Mouse (Mus musculus) hindbrain, embryonic 14.5 days (tissue): ENCODE measurements around the gene Adam10. TPM values are rescaled to one million over a fixed set of nuclear protein-coding genes. Genes with fewer than 3 reads are reported as not detected.

ENCODE experiments used
- ATAC-seq: fragments of 200-750 bp; cut with Nextera tagmentation; 2 replicates; pipeline ENCODE4 v1.8.0; 2017; ENCODE audit warnings: moderate number of reproducible peaks, mild to moderate bottlenecking, moderate TSS enrichment, moderate library complexity; ENCODE audit not compliant: low FRiP score
- DNase-seq: peaks from one replicate; pipeline ENCODE4 v3.0.0-alpha.2; 2015; ENCODE audit warnings: low spot score
- H3K27ac ChIP-seq: fragments of 300-500 bp; sonication (generic); 2 replicates; pipeline ENCODE4 v1.5.1; 2014; ENCODE audit warnings: mild to moderate bottlenecking, moderate library complexity
- H3K27me3 ChIP-seq: fragments of 300-500 bp; sonication (generic); 2 replicates; pipeline ENCODE4 v1.6.1; 2014; ENCODE audit warnings: mild to moderate bottlenecking, low read length, mixed read lengths; ENCODE audit not compliant: control insufficient read depth, insufficient read depth
- H3K36me3 ChIP-seq: fragments of 300-500 bp; sonication (generic); replicated peaks from 2 replicates; pipeline ENCODE4 v1.6.1; 2014; ENCODE audit not compliant: control insufficient read depth, insufficient read depth
- H3K4me1 ChIP-seq: fragments of 300-500 bp; sonication (generic); replicated peaks from 2 replicates; pipeline ENCODE4 v1.6.1; 2014; ENCODE audit warnings: antibody characterized with exemption, low read length, mixed read lengths; ENCODE audit not compliant: control insufficient read depth, insufficient read depth
- H3K4me2 ChIP-seq: fragments of 300-500 bp; sonication (generic); replicated peaks from 2 replicates; pipeline ENCODE4 v1.6.1; 2014; ENCODE audit warnings: mild to moderate bottlenecking, moderate library complexity
- H3K4me3 ChIP-seq: fragments of 300-500 bp; sonication (generic); replicated peaks from 2 replicates; pipeline ENCODE4 v1.5.1; 2014; ENCODE audit warnings: mild to moderate bottlenecking, low read length
- H3K9ac ChIP-seq: fragments of 300-500 bp; sonication (generic); 2 replicates; pipeline ENCODE4 v1.6.1; 2014
- H3K9me3 ChIP-seq: fragments of 300-500 bp; sonication (generic); 2 replicates; pipeline ENCODE4 v1.6.1; 2016; ENCODE audit warnings: low read length; ENCODE audit not compliant: control insufficient read depth
- WGBS: fragments of 180-500 bp; shearing (Covaris S2); extraction: QIAGEN DNeasy Blood & Tissue Kit; methylation state at CpG from one replicate; pipeline ENCODE4 v1.1.7; 2014; 5-methylcytosine and 5-hydroxymethylcytosine counted together
- polyA plus RNA-seq: library from polyadenylated mRNA; unstranded; fragments of >200 nt; fragmentation: Nextera tagmentation; extraction: Ambion mirVana; gene quantifications from 2 replicates; pipeline ENCODE4 v1.2.1, GENCODE M21; 2014

Gene Adam10
- polyA plus RNA-seq, 1 experiment from 2014 or later = 56.2 TPM

GRCm38 (mm10) chr9:70670381-70670780 lies 8.4 kb upstream of the Adam10 start:
- H3K27me3 ChIP-seq = no peaks in the 10 kb centered on the region
- no peak for ATAC-seq
- no peaks in the 10 kb centered on the region for H3K4me1 ChIP-seq
- no peak for DNase-seq
- H3K36me3 ChIP-seq = no peaks in the 10 kb centered on the region
- H3K4me3 ChIP-seq = no peak overlapping the region
- no peak overlapping the region for H3K27ac ChIP-seq
- WGBS = 92% methylated on average over 6 of the region's 6 CpGs
- no peak overlapping the region for H3K4me2 ChIP-seq
- no peaks in the 10 kb centered on the region for H3K9me3 ChIP-seq
- no peak overlapping the region for H3K9ac ChIP-seq

GRCm38 (mm10) chr9:70671278-70671677 lies 7.5 kb upstream of the Adam10 start:
- WGBS = 74% methylated on average over 6 of the region's 6 CpGs
- ATAC-seq (no peak), DNase-seq (no peak)
- H3K9ac ChIP-seq = no peak overlapping the region
- no peaks in the 10 kb centered on the region for H3K36me3 ChIP-seq
- H3K9me3 ChIP-seq = no peaks in the 10 kb centered on the region
- H3K27me3 ChIP-seq = no peaks in the 10 kb centered on the region
- H3K27ac ChIP-seq = no peak overlapping the region
- no peak overlapping the region for H3K4me3 ChIP-seq
- no peak overlapping the region for H3K4me2 ChIP-seq
- H3K4me1 ChIP-seq = no peaks in the 10 kb centered on the region

- DNase-seq = no peak
- Histone ChIP-seq H3K9me3 (no peaks in the 10 kb centered on the region), H3K27me3 (no peaks in the 10 kb centered on the region), H3K4me3 (no peak overlapping the region), H3K9ac (no peak overlapping the region), H3K27ac (no peak overlapping the region), H3K4me2 (no peak overlapping the region), H3K4me1 (no peaks in the 10 kb centered on the region), H3K36me3 (no peaks in the 10 kb centered on the region)
- WGBS = 55% methylated on average over 10 of the region's 10 CpGs
- ATAC-seq = no peak
Observed at GRCm38 (mm10) chr9:70671772-70672579, 6.8 kb upstream of the Adam10 start.

- no peak overlapping the region for H3K4me3 ChIP-seq
- H3K4me2 ChIP-seq = no peak overlapping the region
- ATAC-seq (no peak), DNase-seq (no peak)
- H3K4me1 ChIP-seq = no peaks in the 10 kb centered on the region
- no peak overlapping the region for H3K27ac ChIP-seq
- H3K9me3 ChIP-seq = no peaks in the 10 kb centered on the region
- H3K36me3 ChIP-seq = no peaks in the 10 kb centered on the region
- H3K9ac ChIP-seq = no peak overlapping the region
- WGBS = 95% methylated on average over 4 of the region's 4 CpGs
- H3K27me3 ChIP-seq = no peaks in the 10 kb centered on the region
Observed at GRCm38 (mm10) chr9:70673656-70674055, 5.1 kb upstream of the Adam10 start.

GRCm38 (mm10) chr9:70675117-70675516 lies 3.7 kb upstream of the Adam10 start:
- Histone ChIP-seq H3K36me3 (no peaks in the 10 kb centered on the region), H3K27ac (no peak overlapping the region), H3K4me2 (no peak overlapping the region), H3K9ac (no peak overlapping the region), H3K4me3 (no peak overlapping the region), H3K27me3 (no peaks in the 10 kb centered on the region), H3K9me3 (no peaks in the 10 kb centered on the region), H3K4me1 (peaks cover 2% of the 10 kb centered on the region; the same call in 1 of the 2 replicates)
- WGBS = 89% methylated on average over 4 of the region's 4 CpGs
- DNase-seq (no peak), ATAC-seq (no peak)

- ATAC-seq = no peak
- peaks cover 10% of the 10 kb centered on the region for H3K4me1 ChIP-seq
- 86% methylated on average over 5 of the region's 5 CpGs for WGBS
- no peaks in the 10 kb centered on the region for H3K9me3 ChIP-seq
- no peak overlapping the region for H3K4me3 ChIP-seq
- H3K36me3 ChIP-seq = no peaks in the 10 kb centered on the region
- no peak for DNase-seq
- no peak overlapping the region for H3K4me2 ChIP-seq
- H3K9ac ChIP-seq = no peak overlapping the region
- H3K27ac ChIP-seq = no peak overlapping the region
- H3K27me3 ChIP-seq = no peaks in the 10 kb centered on the region
Observed at GRCm38 (mm10) chr9:70675961-70676360, 2.8 kb upstream of the Adam10 start.

- no peaks in the 10 kb centered on the region for H3K36me3 ChIP-seq
- peak overlapping the region; percentile 98 for H3K27ac ChIP-seq
- no peaks in the 10 kb centered on the region for H3K27me3 ChIP-seq
- H3K4me2 ChIP-seq = peak overlapping the region; percentile 79
- peak overlapping the region; percentile 93 for H3K9ac ChIP-seq
- H3K9me3 ChIP-seq = no peaks in the 10 kb centered on the region
- peak; percentile 43 for DNase-seq
- ATAC-seq = no peak; the same call in 1 of the 2 replicates
- peaks cover 32% of the 10 kb centered on the region for H3K4me1 ChIP-seq
- peak overlapping the region; percentile 98 for H3K4me3 ChIP-seq
- under 1% methylated on average over 90 of the region's 103 CpGs for WGBS
Observed at GRCm38 (mm10) chr9:70679132-70680091, 615 bp downstream of the Adam10 start.

GRCm38 (mm10) chr9:70682202-70682601 lies 3.4 kb downstream of the Adam10 start:
- DNase-seq = no peak
- no peak overlapping the region for H3K9ac ChIP-seq
- H3K36me3 ChIP-seq = no peaks in the 10 kb centered on the region
- no peak overlapping the region for H3K4me2 ChIP-seq
- H3K4me1 ChIP-seq = peaks cover 32% of the 10 kb centered on the region
- no peaks in the 10 kb centered on the region for H3K27me3 ChIP-seq
- no peak for ATAC-seq
- 81% methylated on average over 1 of the region's 1 CpGs for WGBS
- H3K4me3 ChIP-seq = no peak overlapping the region
- H3K9me3 ChIP-seq = no peaks in the 10 kb centered on the region
- H3K27ac ChIP-seq = no peak overlapping the region

GRCm38 (mm10) chr9:70688301-70688968 lies 9.6 kb downstream of the Adam10 start:
- Histone ChIP-seq H3K4me3 (no peak overlapping the region), H3K9ac (no peak overlapping the region), H3K9me3 (no peaks in the 10 kb centered on the region), H3K4me1 (0 out of 2 replicates have a peak, but pooled peaks cover 2% of the 10 kb centered on the region), H3K36me3 (no peaks in the 10 kb centered on the region), H3K4me2 (no peak overlapping the region), H3K27me3 (no peaks in the 10 kb centered on the region), H3K27ac (no peak overlapping the region)
- DNase-seq = no peak
- no peak for ATAC-seq
- WGBS = 89% methylated on average over 2 of the region's 2 CpGs
